Mouse (Mus musculus): Measurements from ENCODE around the gene Cav1.

The Cav1 gene

DNA sequence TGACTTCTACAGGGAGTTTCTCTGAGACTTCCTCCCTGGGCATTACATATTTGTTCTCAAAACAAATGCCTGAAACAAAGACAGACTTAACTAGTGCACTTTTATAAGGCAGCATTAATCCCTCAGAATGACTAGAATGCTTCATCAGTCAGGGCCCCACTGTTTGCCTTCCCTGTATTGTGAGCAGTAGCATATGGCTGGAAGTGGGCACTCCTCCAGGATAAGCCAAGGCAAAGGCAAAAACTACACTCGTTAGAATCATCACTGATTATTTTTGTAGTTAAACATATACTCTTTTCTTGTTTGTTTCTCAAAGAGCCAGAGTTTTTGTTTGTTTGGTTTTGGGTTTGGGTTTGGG, 11.0 kb downstream of the Cav1 start:
- no peak for DNase-seq (ENCODE audit: low read depth, low spot score)

DNA sequence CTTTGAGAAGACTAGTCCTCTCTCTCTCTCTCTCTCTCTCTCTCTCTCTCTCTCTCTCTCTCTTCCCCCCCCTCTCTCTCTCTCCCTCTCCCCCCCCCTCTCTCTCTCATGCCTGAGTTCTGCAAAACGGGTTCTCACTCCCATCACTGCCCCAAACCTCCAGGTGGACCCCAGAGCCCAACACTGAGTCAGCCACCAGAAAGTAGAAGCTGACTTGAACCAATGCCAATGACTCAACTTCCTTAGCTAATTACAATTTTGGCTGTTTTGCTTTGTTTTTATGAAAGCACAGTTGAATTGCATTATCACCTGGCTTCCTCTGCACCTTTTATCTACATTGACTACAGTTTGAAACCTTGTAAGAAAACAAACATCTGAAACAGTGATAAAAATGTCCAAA, 11.8 kb downstream of the Cav1 start:
- DNase-seq (ENCODE audit: low read depth, low spot score) = no peak

- DNase-seq (ENCODE audit: low read depth, low spot score) = no peak
Measured at GRCm38 (mm10) chr6:17321976-17322375, 15.8 kb downstream of the Cav1 start.

GRCm38 (mm10) chr6:17327216-17327615, 21.1 kb downstream of the Cav1 start:
- DNase-seq (ENCODE audit: low read depth, low spot score) = no peak

DNA sequence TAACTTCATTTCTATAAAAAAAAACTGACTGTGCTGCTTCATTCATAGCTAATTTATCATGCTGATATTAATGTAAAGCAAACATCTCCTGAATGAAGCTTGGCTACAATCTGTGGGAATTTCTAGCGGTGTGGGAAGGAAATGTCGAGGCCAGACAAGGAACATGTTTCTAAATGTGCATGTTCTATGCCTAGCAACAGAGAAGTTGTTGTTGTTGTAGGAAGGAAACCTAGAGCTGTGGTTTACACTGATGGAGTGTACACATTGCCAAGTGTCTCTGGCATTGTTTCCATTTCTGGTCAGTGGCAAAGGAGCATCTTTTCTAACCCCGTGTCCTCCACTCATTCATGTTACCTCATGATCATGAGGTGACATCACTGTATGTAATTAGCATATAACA, 23.7 kb downstream of the Cav1 start:
- no peak for DNase-seq (ENCODE audit: low read depth, low spot score)

DNA sequence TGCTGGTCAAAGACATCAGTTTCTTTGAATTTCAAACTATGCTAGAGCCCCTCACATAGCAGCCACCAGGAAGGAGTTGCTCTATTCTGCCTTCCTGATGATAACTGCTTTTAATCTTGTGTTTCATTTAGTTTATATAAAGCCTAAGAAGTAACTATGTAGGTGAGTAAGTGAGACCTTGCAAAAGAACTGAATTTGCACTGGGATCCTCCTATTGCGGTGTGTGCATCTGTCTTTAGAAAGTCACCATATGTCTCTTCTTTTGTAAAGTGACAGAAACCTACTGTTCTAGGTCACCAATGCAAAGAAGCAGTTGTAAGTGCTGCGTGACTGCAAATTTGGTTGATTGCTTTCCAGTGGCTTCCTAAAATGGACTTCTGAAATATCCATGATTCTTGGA, 31.6 kb downstream of the Cav1 start:
- no peak for DNase-seq (ENCODE audit: low read depth, low spot score)

DNA sequence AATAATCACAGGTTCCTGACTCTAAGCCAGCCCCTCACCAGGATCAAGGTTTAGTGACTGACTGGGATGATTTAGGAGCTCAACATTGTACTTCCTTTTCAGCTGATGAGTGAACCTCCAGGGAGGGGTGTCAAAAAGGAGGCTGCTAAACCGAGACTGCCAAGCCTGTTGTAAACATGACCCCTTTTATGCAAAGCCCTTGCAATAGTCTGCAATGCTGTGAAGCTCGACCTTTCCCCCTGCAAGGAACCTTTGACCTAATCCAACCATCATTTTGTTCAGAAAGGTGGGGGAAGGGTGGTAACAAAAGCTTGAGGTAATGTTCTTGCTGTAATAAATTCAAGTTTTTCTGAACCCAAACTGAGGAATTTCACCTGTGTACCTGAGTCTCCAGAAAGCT, 34.3 kb downstream of the Cav1 start:
- DNase-seq (ENCODE audit: low read depth, low spot score) = no peak

GRCm38 (mm10) chr6:17348011-17348410, 41.9 kb downstream of the Cav1 start:
- no peak for DNase-seq (ENCODE audit: low read depth, low spot score)

DNA sequence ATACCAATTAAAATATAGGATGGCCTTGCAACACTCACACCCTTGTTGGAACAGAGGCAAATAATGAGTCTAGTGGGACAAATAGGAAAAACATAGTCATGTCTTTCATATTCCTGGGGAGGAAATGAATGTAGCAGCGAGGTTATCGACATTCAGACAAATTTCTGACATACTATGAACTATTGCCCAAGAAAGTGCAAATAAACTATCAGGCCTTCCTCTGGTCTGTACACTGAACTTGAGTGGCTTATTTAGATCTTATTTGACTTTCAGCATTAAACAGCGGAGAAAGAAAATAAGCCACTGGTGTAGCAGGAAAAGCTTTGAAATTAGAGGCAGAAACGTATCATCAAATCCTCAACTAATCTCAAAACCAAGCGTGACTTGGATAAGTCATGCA, 44.7 kb downstream of the Cav1 start:
- no peak for DNase-seq (ENCODE audit: low read depth, low spot score)

DNA sequence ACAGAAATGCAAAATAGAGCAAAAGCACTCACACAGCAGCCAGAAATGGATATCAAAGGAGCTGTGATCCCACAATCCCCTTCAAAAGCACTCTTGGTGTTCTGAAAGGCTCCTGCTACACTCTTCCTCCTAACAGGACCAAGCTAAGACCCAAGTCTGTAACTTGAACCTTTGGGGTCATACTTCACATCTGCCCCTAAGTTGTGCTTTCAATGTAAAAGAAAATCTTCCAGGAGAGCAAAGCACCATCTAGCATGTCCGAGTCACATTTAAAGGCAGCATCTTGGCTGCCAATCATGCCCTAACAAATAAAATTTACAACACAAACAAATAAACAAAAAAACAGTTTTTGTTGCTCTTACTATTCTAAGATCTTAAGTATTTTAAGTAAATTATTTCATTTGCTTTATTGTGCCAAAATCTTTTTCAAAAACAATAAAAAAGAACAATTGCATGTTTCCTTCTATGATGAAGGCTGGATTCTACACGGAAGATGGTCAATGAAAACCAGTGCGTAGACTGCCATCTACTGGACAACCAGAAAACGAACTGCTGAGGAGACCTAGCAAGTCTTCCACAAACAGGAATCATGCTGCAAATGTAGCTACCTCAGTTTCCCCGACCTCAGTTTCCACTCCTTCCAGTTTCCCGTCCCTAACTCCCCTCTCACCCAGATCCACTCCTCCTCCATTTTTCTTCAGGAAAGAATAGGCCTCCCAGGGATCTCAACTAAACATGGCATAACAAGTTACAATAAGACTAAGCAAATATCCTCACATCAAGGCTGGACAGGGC, 53.0 kb downstream of the Cav1 start:
- DNase-seq (ENCODE audit: low read depth, low spot score) = peak; percentile 43

DNA sequence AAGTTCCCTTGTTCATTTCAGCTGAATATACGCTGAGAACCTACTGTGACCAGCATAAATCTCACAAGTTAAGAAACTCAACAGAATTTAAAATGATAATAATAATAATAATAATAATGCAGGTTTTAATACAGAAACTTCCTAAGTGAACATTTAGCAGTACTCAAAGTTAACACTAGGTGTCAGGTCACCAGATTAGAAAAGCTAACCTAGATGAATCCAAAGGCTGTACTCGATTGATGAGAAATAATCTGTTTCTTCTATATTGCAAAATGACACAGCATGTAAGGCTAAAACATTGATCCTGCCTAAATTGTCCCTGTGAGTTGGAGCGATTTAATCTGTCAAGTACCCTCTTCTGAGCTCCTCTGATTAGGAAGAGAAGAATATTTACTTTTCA, 56.6 kb downstream of the Cav1 start:
- no peak for DNase-seq (ENCODE audit: low read depth, low spot score)

DNA sequence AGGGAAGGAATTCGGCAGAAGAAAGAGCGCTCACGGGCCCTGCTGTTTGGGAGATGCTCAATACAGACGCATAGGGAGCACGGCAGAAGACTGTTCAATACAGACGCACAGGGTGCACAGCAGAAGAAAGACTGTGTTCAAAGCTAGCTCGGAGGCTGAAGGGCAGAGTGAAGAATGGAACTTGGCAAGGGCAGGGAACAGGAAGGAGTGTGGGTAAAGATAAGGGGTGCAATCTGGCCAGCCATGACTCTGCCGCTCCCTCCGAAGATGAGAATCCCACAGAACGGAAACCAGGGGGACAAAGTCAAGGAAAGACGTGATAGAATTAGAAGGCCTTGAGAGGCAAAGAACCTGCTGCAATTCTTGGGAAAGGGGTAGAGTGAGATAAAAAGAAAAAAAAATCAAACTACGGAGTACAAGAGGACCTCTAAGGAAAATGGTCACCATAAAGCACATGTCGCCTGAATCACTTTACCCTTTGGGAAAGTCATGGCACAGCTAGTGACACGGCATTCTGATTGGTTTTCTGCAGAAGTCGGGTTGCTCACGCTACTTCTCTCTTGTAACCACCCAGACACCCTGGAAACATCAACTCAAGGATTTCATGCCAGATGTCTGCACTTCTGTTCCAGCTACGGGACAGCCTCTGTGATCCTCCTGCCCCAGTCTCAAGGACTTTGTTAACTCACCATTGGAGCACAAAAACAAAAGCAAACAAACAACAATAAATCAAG, 57.5 kb downstream of the Cav1 start:
- no peak for DNase-seq (ENCODE audit: low read depth, low spot score)

DNA sequence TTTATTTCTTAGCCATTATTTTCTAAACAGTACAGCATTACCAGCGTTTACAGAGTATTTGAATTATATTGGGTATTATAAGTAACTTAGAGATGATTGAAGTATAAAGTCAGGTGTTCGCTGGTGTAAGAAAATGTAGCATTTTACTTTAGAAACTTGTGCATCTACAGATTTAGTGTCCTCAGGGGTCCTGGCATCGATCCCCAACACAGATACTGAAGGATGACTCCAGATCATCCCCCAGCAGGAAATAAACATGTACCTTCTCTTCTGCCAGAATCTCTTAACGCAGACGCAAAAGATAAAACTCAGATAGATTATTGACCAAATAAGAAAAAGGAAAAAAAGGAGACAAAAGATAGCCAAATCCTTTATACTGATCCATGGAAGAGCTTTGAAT, 68.2 kb downstream of the Cav1 start:
- DNase-seq (ENCODE audit: low read depth, low spot score) = no peak

- no peak for DNase-seq (ENCODE audit: low read depth, low spot score)
Measured at GRCm38 (mm10) chr6:17377371-17377770, 71.2 kb downstream of the Cav1 start.

DNA sequence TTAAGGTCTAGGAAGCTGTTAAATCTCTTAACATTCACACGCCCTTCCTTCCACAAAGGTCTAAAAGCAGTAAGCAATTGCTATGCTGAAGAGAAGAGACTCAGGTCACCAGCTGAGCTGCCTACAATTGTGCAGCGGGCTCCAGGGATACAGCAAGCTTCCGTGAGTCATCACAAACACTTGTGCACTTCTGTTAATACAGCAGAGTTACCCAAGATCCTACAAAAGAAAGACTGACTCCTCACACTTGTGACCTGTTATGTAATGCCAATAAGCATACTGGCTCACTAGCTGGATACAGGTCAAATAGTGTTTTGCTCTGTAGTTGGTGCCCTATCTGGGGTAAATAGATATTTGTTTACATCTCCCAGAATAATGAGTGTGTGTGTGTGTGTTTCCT, 74.0 kb downstream of the Cav1 start:
- DNase-seq (ENCODE audit: low read depth, low spot score) = no peak

- DNase-seq (ENCODE audit: low read depth, low spot score) = no peak
Measured at GRCm38 (mm10) chr6:17381690-17382089, 75.6 kb downstream of the Cav1 start.

- no peak for DNase-seq (ENCODE audit: low read depth, low spot score)
Measured at GRCm38 (mm10) chr6:17385531-17385930, 79.4 kb downstream of the Cav1 start.

DNA sequence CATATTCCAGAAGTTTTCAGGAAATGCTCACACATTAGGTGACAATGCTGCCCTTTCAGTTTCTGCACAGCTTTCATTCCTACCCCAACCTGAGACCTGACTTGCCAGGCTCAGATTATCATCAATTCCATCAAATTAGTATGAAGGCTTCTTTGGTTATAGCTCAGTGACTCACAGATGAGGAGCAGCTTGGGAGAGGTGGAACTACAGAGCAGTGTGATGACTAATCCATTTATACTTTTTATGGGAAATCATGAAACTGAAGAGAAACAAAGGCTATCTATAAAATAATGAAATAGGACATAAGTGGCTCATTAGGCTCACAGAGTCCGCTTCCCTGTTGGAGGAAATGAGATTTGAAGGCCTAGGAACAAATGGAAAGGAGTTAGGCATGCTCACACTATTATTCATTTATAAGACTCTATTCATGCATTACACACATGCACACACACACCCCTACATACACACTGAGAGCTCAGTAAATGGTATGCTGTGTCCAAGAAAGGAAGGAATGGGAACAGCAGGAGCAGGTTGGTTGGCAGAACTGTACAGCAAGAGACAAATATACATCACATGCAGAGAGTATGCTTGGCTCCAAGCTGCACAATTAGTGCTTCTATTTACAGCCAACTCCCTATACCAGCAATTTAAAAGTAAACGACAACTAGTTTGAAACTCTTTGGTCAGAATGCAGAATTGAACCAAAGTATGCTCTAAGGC, 82.0 kb downstream of the Cav1 start:
- DNase-seq (ENCODE audit: low read depth, low spot score) = no peak
